Mouse (Mus musculus) neural tube, embryonic 14.5 days (tissue): ENCODE data around the gene Rasgrp1. TPM values are rescaled to one million over a fixed set of nuclear protein-coding genes. Genes with fewer than 3 reads are reported as not detected.

Experiments
- ATAC-seq: fragments of 200-750 bp; cut with Nextera tagmentation; 2 replicates; pipeline ENCODE4 v1.8.0; 2017; ENCODE audit warnings: low read depth, mild to moderate bottlenecking, moderate TSS enrichment, moderate library complexity
- H3K27ac ChIP-seq: fragments of 300-500 bp; sonication (generic); 2 replicates; pipeline ENCODE4 v1.5.1; 2014; ENCODE audit warnings: low read depth, mild to moderate bottlenecking, control low read depth, low read length, moderate library complexity, mixed read lengths
- H3K27me3 ChIP-seq: fragments of 300-500 bp; sonication (generic); 2 replicates; pipeline ENCODE4 v1.6.1; 2014; ENCODE audit warnings: low read length; ENCODE audit not compliant: control insufficient read depth, insufficient read depth
- H3K36me3 ChIP-seq: fragments of 300-500 bp; sonication (generic); 2 replicates; pipeline ENCODE4 v1.6.1; 2014; ENCODE audit warnings: low read length, mixed read lengths; ENCODE audit not compliant: control insufficient read depth, insufficient read depth
- H3K4me1 ChIP-seq: fragments of 300-500 bp; sonication (generic); 2 replicates; pipeline ENCODE4 v1.6.1; 2014; ENCODE audit warnings: low read length; ENCODE audit not compliant: control insufficient read depth, insufficient read depth
- H3K4me2 ChIP-seq: fragments of 300-500 bp; sonication (generic); 2 replicates; pipeline ENCODE4 v1.6.1; 2014; ENCODE audit warnings: mild to moderate bottlenecking, low read depth, low read length, control low read depth
- H3K4me3 ChIP-seq: fragments of 300-500 bp; sonication (generic); 2 replicates; pipeline ENCODE4 v1.5.1; 2014; ENCODE audit warnings: low read depth, low read length, control low read depth, mixed read lengths
- H3K9ac ChIP-seq: fragments of 300-500 bp; sonication (generic); replicated peaks from 2 replicates; pipeline ENCODE4 v1.6.1; 2014; ENCODE audit warnings: low read depth, mild to moderate bottlenecking, control low read depth, low read length, mixed read lengths
- H3K9me3 ChIP-seq: fragments of 300-500 bp; sonication (generic); 2 replicates; pipeline ENCODE4 v1.6.1; 2016; ENCODE audit warnings: low read length; ENCODE audit not compliant: control insufficient read depth
- WGBS: fragments of 180-500 bp; shearing (Covaris S2); extraction: QIAGEN DNeasy Blood & Tissue Kit; methylation state at CpG from one replicate; pipeline ENCODE4 v1.1.7; 2014; 5-methylcytosine and 5-hydroxymethylcytosine counted together
- polyA plus RNA-seq: library from polyadenylated mRNA; unstranded; fragments of >200 nt; fragmentation: Nextera tagmentation; extraction: Ambion mirVana; gene quantifications from 2 replicates; pipeline ENCODE4 v1.2.1, GENCODE M21; 2014

Gene Rasgrp1
- polyA plus RNA-seq, 1 experiment from 2014 or later: 2.4 TPM

GRCm38 (mm10) chr2:117371706-117372105 is 28.9 kb upstream of the Rasgrp1 start:
- Histone ChIP-seq H3K4me1 (no peaks in the 10 kb centered on the region), H3K9ac (no peak overlapping the region), H3K4me2 (no peak overlapping the region), H3K36me3 (no peaks in the 10 kb centered on the region), H3K27me3 (no peaks in the 10 kb centered on the region), H3K27ac (no peak overlapping the region), H3K9me3 (no peaks in the 10 kb centered on the region), H3K4me3 (no peak overlapping the region)
- WGBS: 100% methylated on average over 1 of the region's 1 CpGs
- ATAC-seq: no peak

GRCm38 (mm10) chr2:117366478-117366877 is 23.7 kb upstream of the Rasgrp1 start:
- H3K4me2 ChIP-seq: no peak overlapping the region
- no peak overlapping the region for H3K9ac ChIP-seq
- whole genome bisulfite sequencing: 61% methylated on average over 3 of the region's 3 CpGs
- no peaks in the 10 kb centered on the region for H3K4me1 ChIP-seq
- no peak for ATAC-seq
- no peaks in the 10 kb centered on the region for H3K36me3 ChIP-seq
- no peak overlapping the region for H3K4me3 ChIP-seq
- H3K27ac ChIP-seq: no peak overlapping the region
- no peaks in the 10 kb centered on the region for H3K27me3 ChIP-seq
- H3K9me3 ChIP-seq: no peaks in the 10 kb centered on the region

- Histone ChIP-seq H3K36me3 (no peaks in the 10 kb centered on the region), H3K4me3 (no peak overlapping the region), H3K9me3 (no peaks in the 10 kb centered on the region), H3K27me3 (no peaks in the 10 kb centered on the region), H3K9ac (no peak overlapping the region), H3K4me1 (no peaks in the 10 kb centered on the region), H3K4me2 (no peak overlapping the region), H3K27ac (no peak overlapping the region)
- 81% methylated on average over 2 of the region's 2 CpGs for WGBS
- ATAC-seq: no peak
These were observed 21.3 kb upstream of the Rasgrp1 start for GRCm38 (mm10) chr2:117364056-117364455.

GRCm38 (mm10) chr2:117357939-117358338 is 15.1 kb upstream of the Rasgrp1 start:
- Histone ChIP-seq H3K4me1 (no peaks in the 10 kb centered on the region), H3K4me2 (no peak overlapping the region), H3K36me3 (no peaks in the 10 kb centered on the region), H3K4me3 (no peak overlapping the region), H3K27ac (no peak overlapping the region), H3K9ac (no peak overlapping the region), H3K9me3 (no peaks in the 10 kb centered on the region), H3K27me3 (no peaks in the 10 kb centered on the region)
- no peak for ATAC-seq

- Histone ChIP-seq H3K27me3 (no peaks in the 10 kb centered on the region), H3K4me2 (no peak overlapping the region), H3K36me3 (no peaks in the 10 kb centered on the region), H3K9ac (no peak overlapping the region), H3K4me3 (no peak overlapping the region), H3K4me1 (no peaks in the 10 kb centered on the region), H3K27ac (no peak overlapping the region), H3K9me3 (no peaks in the 10 kb centered on the region)
- 61% methylated on average over 9 of the region's 9 CpGs for WGBS
- ATAC-seq: no peak
These were observed 9.7 kb upstream of the Rasgrp1 start for GRCm38 (mm10) chr2:117352305-117353123.

GRCm38 (mm10) chr2:117350138-117350537 is 7.3 kb upstream of the Rasgrp1 start:
- Histone ChIP-seq H3K27me3 (no peaks in the 10 kb centered on the region), H3K4me1 (no peaks in the 10 kb centered on the region), H3K9me3 (no peaks in the 10 kb centered on the region), H3K9ac (no peak overlapping the region), H3K36me3 (no peaks in the 10 kb centered on the region), H3K4me3 (no peak overlapping the region), H3K27ac (no peak overlapping the region), H3K4me2 (no peak overlapping the region)
- WGBS: 53% methylated on average over 6 of the region's 6 CpGs
- no peak for ATAC-seq

GRCm38 (mm10) chr2:117343240-117343624 is 431 bp upstream of the Rasgrp1 start:
- Histone ChIP-seq H3K9me3 (no peaks in the 10 kb centered on the region), H3K4me1 (peaks cover 4% of the 10 kb centered on the region; the same call in 1 of the 2 replicates), H3K4me2 (no peak overlapping the region), H3K4me3 (no peak overlapping the region), H3K27ac (no peak overlapping the region), H3K9ac (no peak overlapping the region), H3K36me3 (no peaks in the 10 kb centered on the region), H3K27me3 (peaks cover 5% of the 10 kb centered on the region; the same call in 1 of the 2 replicates)
- 33% methylated on average over 7 of the region's 7 CpGs for WGBS
- peak; percentile 42; the same call in 1 of the 2 replicates for ATAC-seq

- peak; percentile 67 for ATAC-seq
- no peak overlapping the region for H3K27ac ChIP-seq
- H3K9ac ChIP-seq: peak overlapping the region; percentile 18; the same call in 1 of the 2 replicates
- H3K4me2 ChIP-seq: peak overlapping the region; percentile 95
- no peaks in the 10 kb centered on the region for H3K36me3 ChIP-seq
- under 1% methylated on average over 19 of the region's 19 CpGs for WGBS
- H3K4me1 ChIP-seq: peaks cover 4% of the 10 kb centered on the region; the same call in 1 of the 2 replicates
- H3K9me3 ChIP-seq: no peaks in the 10 kb centered on the region
- peak overlapping the region; percentile 47 for H3K4me3 ChIP-seq
- H3K27me3 ChIP-seq: peaks cover 5% of the 10 kb centered on the region; the same call in 1 of the 2 replicates
These were observed 683 bp downstream of the Rasgrp1 start for GRCm38 (mm10) chr2:117342090-117342546.

- H3K4me3 ChIP-seq: no peak overlapping the region
- H3K4me1 ChIP-seq: peaks cover 4% of the 10 kb centered on the region; the same call in 1 of the 2 replicates
- H3K27ac ChIP-seq: no peak overlapping the region
- no peak overlapping the region for H3K9ac ChIP-seq
- H3K4me2 ChIP-seq: no peak overlapping the region
- no peak for ATAC-seq
- H3K27me3 ChIP-seq: peaks cover 5% of the 10 kb centered on the region; the same call in 1 of the 2 replicates
- H3K9me3 ChIP-seq: no peaks in the 10 kb centered on the region
- WGBS: 62% methylated on average over 3 of the region's 3 CpGs
- no peaks in the 10 kb centered on the region for H3K36me3 ChIP-seq
These were observed 4.3 kb downstream of the Rasgrp1 start for GRCm38 (mm10) chr2:117338501-117338900.
